Mouse (Mus musculus) ovary, adult 18-20 months (tissue): ENCODE results near the gene Bex1.

Experiments
- DNase-seq: peaks from one replicate; pipeline ENCODE4 v3.0.0; 2022; ENCODE audit warnings: low spot score, mixed read lengths

Bex1 gene

GRCm38 (mm10) chrX:136171189-136172117 lies 43.9 kb downstream of the Bex1 start:
- DNase-seq = peak; percentile 51

- no peak for DNase-seq
Observed at GRCm38 (mm10) chrX:136170625-136171024, 44.7 kb downstream of the Bex1 start.
